Mouse (Mus musculus) adrenal gland, adult 8-10 months (tissue): ENCODE measurements around the gene Ugt2b38. TPM values are rescaled to one million over a fixed set of nuclear protein-coding genes. Genes with fewer than 3 reads are reported as not detected.
"Not testable (repeated sequence)": the region's sequence is repeated elsewhere in the genome, so short reads cannot be mapped to it uniquely, and the experiment has no call there.

Experiments
- DNase-seq: peaks from one replicate; pipeline ENCODE4 v3.0.0; 2022
- total RNA-seq, 4 experiments: library from RNA; stranded (reverse); gene quantifications; 2 replicates each; pipeline ENCODE4 v1.2.4; 2022

Gene Ugt2b38
- under 1 TPM in 1 of 4 experiments, not detected in 3; 0.16 TPM for total RNA-seq

DNA sequence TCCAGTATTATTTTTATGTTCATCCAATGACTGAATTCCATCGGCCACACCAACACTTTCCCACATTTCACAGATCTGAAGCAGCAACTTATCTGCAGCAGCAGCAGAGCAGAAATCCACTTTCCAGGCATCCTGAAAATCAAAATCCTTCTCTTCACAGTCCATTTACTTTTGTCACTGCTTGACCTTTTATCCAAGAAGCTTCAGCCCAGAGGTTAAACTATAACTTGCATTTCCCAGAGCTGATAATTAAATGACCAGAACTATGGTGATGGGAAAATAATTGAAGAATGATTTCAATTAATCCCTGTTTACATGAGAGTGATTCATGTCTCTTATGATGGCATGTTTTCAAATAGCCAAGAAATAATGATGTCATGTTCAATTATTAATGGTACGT lies at the start of gene Ugt2b38:
Gene Ugt2b38 (minus strand): TSS at position 163 of the 400 bp plus-strand sequence.
- not testable (repeated sequence) for DNase-seq

DNA sequence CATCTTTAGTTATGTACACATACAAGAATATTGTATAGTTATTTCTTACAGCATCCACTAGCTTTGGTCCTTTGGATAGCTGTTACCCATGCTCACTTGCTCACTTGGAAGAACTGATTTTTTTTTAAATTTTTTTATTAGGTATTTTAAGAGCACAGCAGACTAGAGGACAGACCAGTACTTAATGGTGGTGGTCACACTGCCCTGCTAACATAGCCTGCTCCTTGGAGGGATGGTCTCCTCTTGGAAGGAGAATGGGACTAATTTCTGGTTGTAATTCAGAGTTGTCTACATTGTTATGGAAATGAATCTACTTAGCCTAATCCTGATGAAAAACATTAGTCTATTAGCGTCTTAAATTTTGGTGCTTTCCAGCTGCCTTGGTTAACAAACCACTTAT lies 34.8 kb upstream of the Ugt2b38 start:
- no peak for DNase-seq

DNA sequence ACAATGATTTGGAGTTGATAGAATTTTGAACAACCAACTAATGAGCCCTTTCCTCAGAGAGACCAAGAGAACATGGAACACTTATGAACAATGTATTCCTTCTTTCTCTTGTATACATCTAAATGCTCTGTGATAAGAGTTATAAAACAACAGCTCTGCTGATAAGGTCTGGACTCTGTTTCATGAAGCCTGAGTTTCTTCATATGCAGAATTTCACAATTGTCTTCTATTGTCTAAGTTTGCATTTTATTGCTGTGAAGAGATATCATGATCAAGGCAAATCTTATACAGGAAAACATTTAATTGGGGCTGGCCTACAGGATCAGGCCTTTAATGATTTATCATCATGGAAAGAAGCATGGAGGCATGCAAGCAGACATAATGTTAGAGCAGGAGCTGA lies 33.7 kb upstream of the Ugt2b38 start:
- no peak for DNase-seq

DNA sequence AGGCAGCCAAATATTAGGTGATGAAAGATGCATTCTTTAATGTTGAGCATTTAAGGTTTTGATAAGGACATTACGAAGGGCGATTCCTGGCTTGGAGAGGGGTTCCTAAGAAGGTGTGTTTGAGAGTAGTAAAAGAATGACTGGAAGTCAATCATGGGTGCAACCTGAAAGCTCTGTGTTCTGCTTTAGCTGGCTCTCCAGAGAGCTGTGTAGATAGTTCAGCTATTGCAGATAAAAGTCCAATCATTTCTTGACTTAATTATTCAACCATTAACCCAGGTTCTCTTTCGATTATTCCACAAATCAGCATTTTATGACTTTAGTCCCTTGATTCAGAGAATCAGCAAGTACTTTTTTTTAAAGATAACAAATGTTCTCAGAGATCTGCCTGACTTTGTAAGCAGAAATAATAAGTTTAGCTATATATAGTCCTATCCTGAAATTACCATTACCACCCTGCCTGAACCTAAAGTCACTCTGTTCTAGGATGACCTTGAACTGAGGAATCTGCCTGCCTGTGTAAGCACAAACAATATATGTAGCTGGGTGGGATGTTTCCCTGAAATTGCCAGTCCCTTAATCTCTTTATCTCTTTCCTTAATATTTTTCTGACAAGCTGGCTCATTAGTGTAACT lies 32.3 kb upstream of the Ugt2b38 start:
- DNase-seq: no peak

DNA sequence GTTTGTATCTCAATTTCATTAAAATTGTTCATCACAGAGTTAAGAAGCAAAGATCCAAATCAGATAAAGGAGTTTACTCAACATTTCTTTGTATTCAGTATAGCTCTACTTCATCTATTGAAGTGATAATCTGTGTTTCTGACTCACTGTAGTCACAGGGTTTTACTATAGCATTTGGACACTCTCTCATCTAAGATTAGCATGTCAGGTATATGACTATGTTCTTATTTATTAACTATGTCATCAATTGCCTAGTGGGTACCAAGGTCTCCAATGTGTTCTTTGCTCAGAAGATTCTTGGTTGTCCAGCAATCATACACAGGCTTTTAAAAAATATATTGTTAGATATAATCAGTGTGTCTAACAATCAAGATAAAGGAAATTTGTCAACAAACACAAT lies 31.5 kb upstream of the Ugt2b38 start:
- DNase-seq: no peak

DNA sequence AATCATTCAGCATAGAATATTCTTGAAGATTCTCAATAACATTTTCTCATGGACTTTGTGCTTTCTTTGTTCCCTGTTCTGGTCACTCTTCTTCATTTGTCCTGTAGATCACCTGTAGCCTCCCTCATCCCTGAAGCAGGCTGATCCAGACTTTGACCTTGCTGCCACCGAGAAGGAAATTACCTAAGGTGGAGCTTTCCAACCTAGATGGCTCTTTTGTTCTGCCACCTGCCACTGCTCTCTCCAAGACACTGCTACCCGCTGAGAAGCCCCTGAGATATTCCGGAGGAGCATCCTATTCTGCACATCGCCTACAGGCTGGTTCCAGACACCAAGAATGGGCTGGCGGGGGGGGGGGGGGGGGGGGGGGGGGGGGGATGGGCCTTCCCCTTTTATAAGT lies 28.5 kb upstream of the Ugt2b38 start:
- DNase-seq: not testable (repeated sequence)

DNA sequence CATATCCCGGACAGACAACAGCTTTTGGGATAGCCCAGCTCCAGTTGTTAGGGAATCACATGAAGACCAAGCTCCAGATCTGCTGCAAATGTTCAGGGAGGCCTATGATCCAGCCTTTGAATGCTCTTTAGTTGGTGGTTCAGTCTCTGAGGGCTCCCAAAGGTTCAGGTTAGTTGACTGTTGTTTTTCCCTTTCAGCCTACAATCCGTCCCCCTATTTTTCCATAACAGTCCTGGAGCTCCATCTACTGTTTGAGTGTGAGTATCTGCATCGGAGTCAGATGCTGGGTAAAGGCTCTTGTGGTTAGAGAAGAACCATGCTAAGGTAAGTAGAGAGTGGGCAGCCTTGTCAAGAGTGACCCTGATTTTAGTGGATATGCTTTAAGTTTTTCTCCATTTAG lies 12.3 kb upstream of the Ugt2b38 start:
- DNase-seq: no peak

DNA sequence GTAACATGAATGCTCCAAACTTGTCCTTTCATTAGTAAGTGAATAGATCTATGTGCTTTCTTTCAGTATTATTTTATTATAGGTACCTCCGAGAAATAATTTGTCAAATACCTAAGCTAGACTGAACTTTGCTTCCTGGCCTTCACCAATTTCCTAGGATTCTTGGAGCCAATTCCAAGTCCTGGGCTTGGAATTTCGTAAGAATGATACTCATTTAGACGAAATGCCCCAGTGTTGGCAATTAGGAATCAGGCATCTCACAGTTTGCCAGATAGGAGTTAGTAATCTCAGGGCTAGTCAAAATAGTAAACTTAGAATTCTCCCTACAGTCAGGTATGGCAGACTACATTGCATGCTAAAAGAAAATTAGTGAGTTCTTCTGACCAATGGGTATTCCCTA lies 1.7 kb upstream of the Ugt2b38 start:
- DNase-seq: no peak

DNA sequence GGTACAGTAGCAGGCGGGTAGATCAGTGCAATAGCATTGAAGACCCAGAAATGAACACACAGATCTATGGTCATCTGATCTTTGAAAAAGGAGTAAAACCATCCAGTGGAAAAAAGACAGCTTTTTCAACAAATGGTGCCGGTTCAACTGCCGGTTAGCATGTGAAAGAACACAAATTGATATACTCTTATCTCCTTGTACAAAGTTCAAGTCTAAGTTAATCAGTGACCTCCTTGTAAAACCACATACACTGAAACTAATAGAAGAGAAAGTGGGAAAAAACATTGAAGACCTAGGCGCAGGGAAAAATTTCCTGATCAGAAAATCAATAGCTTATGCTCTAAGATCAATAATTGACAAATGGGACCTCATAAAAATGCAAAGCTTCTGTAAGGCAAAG lies 27.0 kb downstream of the Ugt2b38 start:
- DNase-seq: no peak

DNA sequence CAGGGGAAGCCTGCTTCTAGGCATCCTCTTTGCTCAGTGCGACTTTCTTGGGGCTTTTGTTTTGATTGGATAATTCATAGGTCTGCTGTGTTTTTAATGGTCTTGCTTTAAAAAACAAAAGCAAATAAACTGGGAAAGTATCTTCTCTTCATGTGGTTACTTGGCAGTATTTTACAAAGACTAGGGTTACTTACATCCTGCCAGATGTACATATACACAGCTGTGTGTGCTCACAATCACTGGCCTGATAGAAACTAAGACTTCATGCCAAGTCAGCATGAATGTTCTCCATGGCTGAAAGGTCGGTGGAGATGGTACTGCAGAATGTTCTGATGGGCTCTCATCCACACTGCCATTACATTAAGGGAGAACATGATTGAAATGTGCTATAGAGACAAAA lies 33.2 kb downstream of the Ugt2b38 start:
- DNase-seq: no peak

DNA sequence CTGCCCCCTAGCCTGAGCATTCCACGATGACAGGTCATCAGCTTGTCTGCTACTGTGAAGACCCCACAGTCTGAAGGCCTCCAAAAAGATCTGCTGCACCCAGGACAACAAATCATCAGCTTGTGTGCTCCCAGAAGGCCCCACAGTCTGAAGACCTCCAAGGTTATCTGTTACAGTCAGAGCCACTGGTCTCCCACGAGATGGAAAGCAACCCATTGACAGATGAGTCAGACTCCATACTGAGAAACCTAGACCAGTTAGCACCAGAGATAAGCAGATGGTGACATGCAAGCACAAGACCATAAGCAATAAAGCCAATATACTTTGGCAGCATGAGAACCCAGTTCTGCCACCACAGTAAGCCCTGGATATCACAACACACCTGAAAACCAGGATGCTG lies 43.8 kb downstream of the Ugt2b38 start:
- DNase-seq: no peak

DNA sequence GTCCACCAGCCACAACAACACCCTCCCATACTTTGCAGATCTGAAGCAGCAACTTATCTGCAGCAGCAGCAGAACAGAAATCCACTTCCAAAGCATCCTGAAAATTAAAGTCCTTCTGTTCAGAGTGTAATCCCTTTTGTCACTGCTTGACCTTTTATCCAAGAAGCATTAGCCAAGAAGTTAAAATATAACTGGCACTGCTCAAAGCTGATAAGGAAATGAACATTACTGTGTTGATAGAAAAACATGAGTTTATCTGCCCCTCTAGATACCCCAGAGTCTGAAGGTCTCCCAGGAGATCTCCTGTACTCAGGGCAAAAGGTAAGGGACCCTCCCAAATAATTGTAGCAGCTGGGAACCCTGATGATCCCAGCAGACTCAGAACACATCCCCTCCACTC lies 44.2 kb downstream of the Ugt2b38 start:
- DNase-seq: no peak

DNA sequence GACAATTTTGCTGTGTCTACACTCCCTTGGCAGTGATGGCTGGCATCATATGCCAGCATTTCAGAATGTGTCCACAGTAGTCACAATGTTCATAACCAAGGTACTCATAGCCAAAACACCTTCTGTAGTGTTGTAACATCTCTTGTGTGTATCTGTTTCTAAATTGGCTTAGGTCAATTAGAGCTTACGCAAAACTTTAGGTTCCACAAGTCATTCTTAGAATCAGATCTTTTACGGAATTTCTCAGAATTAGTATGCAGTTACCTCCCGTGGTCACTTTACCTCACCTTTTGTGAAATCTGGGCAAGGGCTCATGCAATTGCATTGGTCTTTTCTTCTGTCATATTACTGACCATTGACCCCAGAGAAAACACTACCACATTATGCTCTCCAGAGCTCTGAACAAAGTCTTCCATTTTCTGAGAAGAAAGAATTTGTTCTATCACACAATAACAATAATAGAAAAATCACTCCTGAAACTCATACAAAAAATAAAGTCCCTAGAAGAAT lies 48.1 kb downstream of the Ugt2b38 start:
- DNase-seq: no peak

DNA sequence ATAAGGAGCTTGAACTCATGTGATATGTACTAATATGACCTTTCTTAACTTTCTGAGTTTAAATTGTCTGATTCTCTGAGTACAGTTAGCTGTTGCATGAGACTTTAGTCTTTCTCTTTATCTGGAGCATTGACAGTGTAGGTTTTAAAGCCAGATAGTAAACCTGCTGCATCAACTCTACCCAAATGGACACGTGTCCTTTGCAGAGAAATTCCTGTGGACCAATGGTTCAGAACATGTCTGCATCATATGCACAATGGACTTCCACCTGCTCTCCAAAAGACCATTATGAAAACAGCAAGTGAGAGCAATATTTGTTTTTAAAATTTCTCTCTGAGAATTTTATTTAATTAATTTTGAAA lies 50.5 kb downstream of the Ugt2b38 start:
- DNase-seq: no peak

DNA sequence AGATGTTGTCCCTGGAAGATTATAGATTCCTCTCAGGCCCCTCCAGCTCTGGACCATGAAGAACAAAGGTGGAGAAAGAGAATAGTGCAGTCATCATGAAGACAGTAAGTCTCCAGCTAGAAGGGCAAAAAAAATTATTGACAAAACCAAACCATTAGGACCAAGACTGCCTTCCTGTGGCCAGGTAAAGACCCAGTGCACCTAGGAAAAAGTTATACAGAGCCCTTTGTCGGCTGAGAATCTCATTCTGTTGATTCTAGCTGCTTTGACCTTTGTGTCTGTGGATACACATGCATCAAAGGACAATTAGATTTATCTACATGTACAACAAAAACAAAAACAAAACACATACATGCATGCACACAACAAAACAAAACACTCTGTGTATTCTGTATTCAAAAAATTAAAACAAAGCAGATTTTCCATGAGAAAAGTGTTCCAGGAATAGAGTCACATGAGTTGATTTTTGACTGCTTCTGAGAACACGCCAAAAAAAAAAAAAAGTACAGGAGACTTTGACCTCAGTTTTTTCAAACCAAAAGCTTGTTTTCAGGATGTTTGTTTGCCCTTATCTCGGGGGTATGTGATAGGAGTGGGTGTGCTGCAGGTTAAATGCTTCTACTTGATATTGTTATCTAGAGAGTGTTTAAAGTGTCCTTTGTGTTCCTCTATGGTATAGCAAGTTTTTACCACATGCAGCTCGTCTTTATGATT lies 51.1 kb downstream of the Ugt2b38 start:
- not testable (repeated sequence) for DNase-seq

Other genes starting within 250 kb of the Ugt2b38 start
- gene Ugt2b37, start 169.4 kb downstream of the Ugt2b38 start, total RNA-seq: not detected
- gene Ugt2a3, start 87.0 kb downstream of the Ugt2b38 start, total RNA-seq: not detected
- gene Ugt2a2, start 58.1 kb upstream of the Ugt2b38 start, total RNA-seq: under 1 TPM in 1 of 4 experiments, not detected in 3; 0.52 TPM
- gene Gm43638, start 62.6 kb upstream of the Ugt2b38 start, total RNA-seq: not detected
- gene Ugt2a1, start 66.7 kb upstream of the Ugt2b38 start, total RNA-seq: not detected
- gene Sult1b1, start 114.0 kb upstream of the Ugt2b38 start, total RNA-seq: not detected
- under 1 TPM in 1 of 4 experiments, not detected in 3; 0.11 TPM for gene Sult1d1, start 144.8 kb upstream of the Ugt2b38 start, total RNA-seq
- gene Sult1e1, start 167.4 kb upstream of the Ugt2b38 start, total RNA-seq: 1 to 10 TPM in 3 of 4 experiments, under 1 TPM in 1; 0.98 to 5.8 (median 1.9) TPM
- gene Csn1s1, start 242.0 kb upstream of the Ugt2b38 start, total RNA-seq: not detected